Mouse (Mus musculus): ENCODE results near the gene Etv6. TPM values are rescaled to one million over a fixed set of nuclear protein-coding genes. Genes with fewer than 3 reads are reported as not detected.

The Etv6 gene
- total and polyA plus RNA-seq, 3 experiments = 9.8 to 14.0 (median 11.4) TPM

GRCm38 (mm10) chr6:134134821-134135323 is 99.4 kb downstream of the Etv6 start:
- no peaks in the 10 kb centered on the region for H3K27me3 ChIP-seq (ENCODE audit: control insufficient read depth, insufficient read depth, low read length)
- 0 out of 2 replicates have a peak, but pooled peaks cover 6% of the 10 kb centered on the region for H3K36me3 ChIP-seq (ENCODE audit: control insufficient read depth, insufficient read depth, low read length)
- no peak for DNase-seq
- H3K79me2 ChIP-seq (replicated peaks; ENCODE audit: control insufficient read depth, insufficient read depth, low read length) = peaks cover 6% of the 10 kb centered on the region
- H3K9ac ChIP-seq (ENCODE audit: low read depth, low read length) = no peak overlapping the region
- no peak overlapping the region for H3K27ac ChIP-seq
- 85% methylated on average over 9 of the region's 9 CpGs for WGBS
- intact Hi-C loops (cut with DNase I) = loop anchor here (10.0 kb wide), 1 partner anchor 230 kb away; no protein-coding TSS in a partner anchor
- no peak overlapping the region for H3K4me3 ChIP-seq
- peaks cover 7% of the 10 kb centered on the region for H3K4me1 ChIP-seq (ENCODE audit: control insufficient read depth, insufficient read depth, low read length)
- TF ChIP-seq CTCF (IDR thresholded peaks at IDR 0.05) = no peak
- no peak for TF ChIP-seq EP300 (IDR thresholded peaks at IDR 0.05; ENCODE audit: insufficient read depth, low read depth, low read length)
- no peak for TF ChIP-seq POLR2A (IDR thresholded peaks at IDR 0.05; ENCODE audit: insufficient read depth, low read depth, low read length)

GRCm38 (mm10) chr6:134136315-134136714 is 100.8 kb downstream of the Etv6 start:
- Histone ChIP-seq H3K27ac (no peak overlapping the region), H3K9ac (ENCODE audit: low read depth, low read length) (no peak overlapping the region), H3K4me3 (no peak overlapping the region), H3K4me1 (ENCODE audit: control insufficient read depth, insufficient read depth, low read length) (peaks cover 5% of the 10 kb centered on the region), H3K79me2 (replicated peaks; ENCODE audit: control insufficient read depth, insufficient read depth, low read length) (peaks cover 6% of the 10 kb centered on the region), H3K27me3 (ENCODE audit: control insufficient read depth, insufficient read depth, low read length) (no peaks in the 10 kb centered on the region), H3K36me3 (ENCODE audit: control insufficient read depth, insufficient read depth, low read length) (0 out of 2 replicates have a peak, but pooled peaks cover 6% of the 10 kb centered on the region)
- DNase-seq = no peak
- 78% methylated on average over 3 of the region's 3 CpGs for WGBS
- intact Hi-C loops (cut with DNase I) = loop anchor here (10.0 kb wide), 1 partner anchor 228 kb away; no protein-coding TSS in a partner anchor
- TF ChIP-seq EP300 (IDR thresholded peaks at IDR 0.05; ENCODE audit: insufficient read depth, low read depth, low read length) (no peak), CTCF (IDR thresholded peaks at IDR 0.05) (no peak), POLR2A (IDR thresholded peaks at IDR 0.05; ENCODE audit: insufficient read depth, low read depth, low read length) (no peak)

- DNase-seq = no peak
Measured at GRCm38 (mm10) chr6:134139359-134139758, 103.9 kb downstream of the Etv6 start.

GRCm38 (mm10) chr6:134140718-134141615 is 105.5 kb downstream of the Etv6 start:
- DNase-seq = no peak
- intact Hi-C loops (cut with DNase I) = loop anchor here (5.0 kb wide), 1 partner anchor 101 kb away; no protein-coding TSS in a partner anchor
- 59% methylated on average over 16 of the region's 16 CpGs for WGBS
- Histone ChIP-seq H3K4me3 (no peak overlapping the region), H3K36me3 (ENCODE audit: control insufficient read depth, insufficient read depth, low read length) (peaks cover 4% of the 10 kb centered on the region), H3K79me2 (replicated peaks; ENCODE audit: control insufficient read depth, insufficient read depth, low read length) (peaks cover under 1% of the 10 kb centered on the region; the same call in 1 of the 2 replicates), H3K9ac (ENCODE audit: low read depth, low read length) (no peak overlapping the region; the same call in 1 of the 2 replicates), H3K27me3 (ENCODE audit: control insufficient read depth, insufficient read depth, low read length) (no peaks in the 10 kb centered on the region), H3K4me1 (ENCODE audit: control insufficient read depth, insufficient read depth, low read length) (peaks cover 17% of the 10 kb centered on the region), H3K27ac (peak overlapping the region; percentile 45)
- TF ChIP-seq CTCF (IDR thresholded peaks at IDR 0.05) = peak; percentile 23; the same call in 1 of the 2 replicates
- no peak for TF ChIP-seq POLR2A (IDR thresholded peaks at IDR 0.05; ENCODE audit: insufficient read depth, low read depth, low read length)
- TF ChIP-seq EP300 (IDR thresholded peaks at IDR 0.05; ENCODE audit: insufficient read depth, low read depth, low read length) = no peak

More at GRCm38 (mm10) chr6:134139359-134139758, 103.9 kb downstream of the Etv6 start:
- intact Hi-C loops (cut with DNase I) = loop anchor here (10.0 kb wide), 1 partner anchor 225 kb away; no protein-coding TSS in a partner anchor
- H3K27me3 ChIP-seq (ENCODE audit: control insufficient read depth, insufficient read depth, low read length) = no peaks in the 10 kb centered on the region
- TF ChIP-seq POLR2A (IDR thresholded peaks at IDR 0.05; ENCODE audit: insufficient read depth, low read depth, low read length) (no peak), EP300 (IDR thresholded peaks at IDR 0.05; ENCODE audit: insufficient read depth, low read depth, low read length) (no peak), CTCF (IDR thresholded peaks at IDR 0.05) (no peak)
- peaks cover 4% of the 10 kb centered on the region for H3K79me2 ChIP-seq (replicated peaks; ENCODE audit: control insufficient read depth, insufficient read depth, low read length)
- H3K27ac ChIP-seq = no peak overlapping the region
- no peak overlapping the region for H3K9ac ChIP-seq (ENCODE audit: low read depth, low read length)
- peaks cover 12% of the 10 kb centered on the region for H3K4me1 ChIP-seq (ENCODE audit: control insufficient read depth, insufficient read depth, low read length)
- peaks cover 3% of the 10 kb centered on the region; the same call in 1 of the 2 replicates for H3K36me3 ChIP-seq (ENCODE audit: control insufficient read depth, insufficient read depth, low read length)
- no peak overlapping the region for H3K4me3 ChIP-seq
- 91% methylated on average over 3 of the region's 3 CpGs for WGBS

DNA sequence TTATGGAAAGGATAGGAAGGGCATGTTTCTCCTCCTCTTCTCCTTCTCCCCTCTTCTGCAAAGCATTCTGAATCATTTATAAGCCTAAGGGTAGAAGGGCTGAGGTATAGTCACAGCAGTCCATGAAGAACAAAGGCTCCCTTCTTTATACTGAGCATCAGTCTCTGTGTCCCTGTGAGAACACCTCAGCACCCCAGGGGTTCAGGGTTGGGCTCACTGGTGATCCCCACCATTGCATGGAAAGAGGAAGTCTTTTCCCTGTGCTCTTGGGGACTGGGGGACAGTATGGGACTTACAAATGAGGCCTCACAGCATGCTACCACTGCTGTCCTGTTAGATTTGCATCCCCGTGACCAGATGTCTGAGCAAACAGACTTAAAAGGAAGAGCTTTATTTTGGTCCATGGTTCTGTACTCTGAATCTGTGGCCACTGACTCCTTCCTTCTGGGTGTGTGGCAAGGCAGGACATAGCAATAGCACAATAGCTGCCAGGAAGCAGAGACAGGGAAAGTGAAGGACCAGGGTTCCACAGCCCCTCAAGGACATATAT is 106.2 kb downstream of the Etv6 start:
- no peak overlapping the region; the same call in 1 of the 2 replicates for H3K27ac ChIP-seq
- no peaks in the 10 kb centered on the region for H3K27me3 ChIP-seq (ENCODE audit: control insufficient read depth, insufficient read depth, low read length)
- H3K79me2 ChIP-seq (replicated peaks; ENCODE audit: control insufficient read depth, insufficient read depth, low read length) = no peaks in the 10 kb centered on the region; the same call in 1 of the 2 replicates
- H3K4me3 ChIP-seq = no peak overlapping the region
- no peak overlapping the region; the same call in 1 of the 2 replicates for H3K9ac ChIP-seq (ENCODE audit: low read depth, low read length)
- DNase-seq = no peak
- WGBS = 79% methylated on average over 1 of the region's 1 CpGs
- TF ChIP-seq CTCF (IDR thresholded peaks at IDR 0.05) (no peak), POLR2A (IDR thresholded peaks at IDR 0.05; ENCODE audit: insufficient read depth, low read depth, low read length) (no peak), EP300 (IDR thresholded peaks at IDR 0.05; ENCODE audit: insufficient read depth, low read depth, low read length) (no peak)
- peaks cover 17% of the 10 kb centered on the region for H3K4me1 ChIP-seq (ENCODE audit: control insufficient read depth, insufficient read depth, low read length)
- intact Hi-C loops (cut with DNase I) = loop anchor here (5.0 kb wide), 1 partner anchor 101 kb away; no protein-coding TSS in a partner anchor
- peaks cover 4% of the 10 kb centered on the region for H3K36me3 ChIP-seq (ENCODE audit: control insufficient read depth, insufficient read depth, low read length)

Data from heart, adult 2 months (tissue).